Mouse (Mus musculus) erythroblast, embryonic 14.5 days (primary cell): ENCODE data around the gene Pthlh.

ENCODE experiments used
- GATA1 ChIP-seq: IDR thresholded peaks from 2 replicates; pipeline ENCODE4 v1.6.1; 2012; ENCODE audit warnings: low read length, inconsistent platforms, mixed read lengths
- TAL1 ChIP-seq: IDR thresholded peaks from 3 replicates; pipeline ENCODE4 v1.6.1; 2012; ENCODE audit warnings: low read length, inconsistent platforms, mixed read lengths

GRCm38 (mm10) chr6:147299607-147300006 is 35.6 kb upstream of the Pthlh start:
- TF ChIP-seq GATA1 (no peak), TAL1 (no peak)
